Mouse (Mus musculus) embryo, embryonic 11.5 days (tissue): ENCODE measurements at regions not wholly inside any gene's neighbourhood (a gene's known extent, or its start where the extent isn't known, plus 50 kb on each side); places are given as distances from the start of the nearest gene placed in this dataset.
"Not testable (repeated sequence)": the region's sequence is repeated elsewhere in the genome, so short reads cannot be mapped to it uniquely, and the experiment has no call there.

ENCODE experiments used
- DNase-seq: peaks from one replicate; pipeline ENCODE4 v3.0.0-alpha.2; 2012; ENCODE audit warnings: low read depth, low spot score

DNA sequence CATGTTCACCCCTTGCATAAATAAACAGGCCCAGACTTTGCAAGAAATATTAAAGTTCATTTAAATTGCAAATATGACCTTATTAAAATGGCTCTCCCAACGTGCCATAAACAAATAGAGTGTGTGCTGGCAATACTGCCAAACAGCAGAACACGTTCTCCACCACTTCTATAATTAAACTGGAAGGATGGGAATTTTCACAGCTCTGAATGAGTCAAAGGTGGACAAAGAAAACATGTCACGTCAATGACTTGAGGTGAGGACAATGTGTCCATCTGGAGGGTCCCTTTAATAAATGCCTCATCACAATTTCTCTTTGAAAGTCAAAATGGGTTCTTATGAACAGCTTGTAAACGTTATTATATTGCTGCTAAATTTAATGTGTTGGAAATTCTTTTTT lies 114.8 kb downstream of the Galc start:
- DNase-seq = no peak

- DNase-seq = no peak
Observed at GRCm38 (mm10) chr12:98143170-98143569, 116.1 kb downstream of the Galc start.

DNA sequence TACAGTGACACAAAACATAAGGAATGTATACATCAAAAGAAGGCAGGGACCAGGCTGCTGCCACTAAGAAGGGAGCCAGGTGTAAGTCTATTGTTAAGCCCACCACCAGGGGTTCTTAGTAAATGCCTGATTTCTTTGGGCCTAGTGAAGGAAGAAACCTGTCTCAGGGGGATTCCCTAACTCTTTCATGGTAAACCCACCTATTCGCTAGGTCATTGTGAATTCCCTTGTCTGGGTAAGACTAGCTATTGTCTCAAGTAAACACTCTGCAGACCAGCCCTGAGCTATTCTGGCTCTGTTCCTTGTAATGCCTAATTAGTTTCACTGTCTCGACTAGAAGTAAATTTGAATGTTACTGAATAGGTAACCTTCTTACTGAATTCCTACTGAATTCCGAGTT lies 119.4 kb downstream of the Galc start:
- not testable (repeated sequence) for DNase-seq

- no peak for DNase-seq
Observed at GRCm38 (mm10) chr12:98131276-98131675, 128.0 kb downstream of the Galc start.

GRCm38 (mm10) chr12:98123541-98123940 lies 135.7 kb downstream of the Galc start:
- no peak for DNase-seq

DNA sequence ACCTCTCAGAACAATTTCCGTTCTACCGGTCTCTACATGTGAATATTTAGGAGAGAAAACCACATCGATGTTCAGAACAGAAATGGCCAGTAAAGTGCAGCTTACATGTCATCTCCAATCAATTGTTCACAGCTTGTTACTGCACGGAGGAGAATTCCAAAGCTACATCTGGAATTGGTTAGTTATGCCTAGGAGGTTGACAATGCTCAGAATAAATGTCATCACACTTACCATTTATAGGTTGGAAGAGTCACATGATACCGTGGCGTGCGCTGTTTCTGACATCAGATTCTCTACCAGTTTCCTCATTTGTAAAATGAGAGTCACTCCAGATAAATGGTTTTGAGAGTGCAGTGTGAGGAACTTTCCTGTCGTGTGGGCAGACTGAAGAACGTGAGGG lies 151.2 kb downstream of the Galc start:
- peak; percentile 22 for DNase-seq

- DNase-seq = no peak
Observed at GRCm38 (mm10) chr12:98106789-98107684, 152.2 kb downstream of the Galc start.

GRCm38 (mm10) chr12:98106151-98106788 lies 153.0 kb downstream of the Galc start:
- DNase-seq = no peak

- no peak for DNase-seq
Observed at GRCm38 (mm10) chr12:98105749-98106148, 153.5 kb downstream of the Galc start.

- no peak for DNase-seq
Observed at GRCm38 (mm10) chr12:98090171-98090570, 169.1 kb downstream of the Galc start.

- no peak for DNase-seq
Observed at GRCm38 (mm10) chr12:98078351-98078750, 180.9 kb downstream of the Galc start.

- DNase-seq = no peak
Observed at GRCm38 (mm10) chr12:98075580-98075979, 183.7 kb downstream of the Galc start.

DNA sequence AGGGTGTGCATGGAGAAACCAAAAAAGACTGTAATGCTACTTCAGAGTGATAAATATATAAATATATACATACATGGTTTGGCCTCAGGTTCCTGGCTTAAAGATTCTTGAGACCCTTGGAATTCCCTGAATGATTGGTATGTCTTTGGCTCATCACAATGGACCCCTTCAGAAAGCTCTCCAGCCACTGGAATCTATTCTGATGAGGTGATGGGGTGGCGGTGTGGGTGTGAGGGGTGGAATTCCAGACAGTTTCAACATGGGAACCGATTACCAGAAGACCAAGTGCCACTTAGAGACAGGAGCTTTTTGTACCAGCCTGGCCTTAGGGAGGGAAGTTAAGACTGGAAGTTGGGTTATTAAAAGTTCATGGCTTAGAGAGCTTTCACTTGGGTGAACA lies 190.1 kb downstream of the Galc start:
- DNase-seq = no peak

DNA sequence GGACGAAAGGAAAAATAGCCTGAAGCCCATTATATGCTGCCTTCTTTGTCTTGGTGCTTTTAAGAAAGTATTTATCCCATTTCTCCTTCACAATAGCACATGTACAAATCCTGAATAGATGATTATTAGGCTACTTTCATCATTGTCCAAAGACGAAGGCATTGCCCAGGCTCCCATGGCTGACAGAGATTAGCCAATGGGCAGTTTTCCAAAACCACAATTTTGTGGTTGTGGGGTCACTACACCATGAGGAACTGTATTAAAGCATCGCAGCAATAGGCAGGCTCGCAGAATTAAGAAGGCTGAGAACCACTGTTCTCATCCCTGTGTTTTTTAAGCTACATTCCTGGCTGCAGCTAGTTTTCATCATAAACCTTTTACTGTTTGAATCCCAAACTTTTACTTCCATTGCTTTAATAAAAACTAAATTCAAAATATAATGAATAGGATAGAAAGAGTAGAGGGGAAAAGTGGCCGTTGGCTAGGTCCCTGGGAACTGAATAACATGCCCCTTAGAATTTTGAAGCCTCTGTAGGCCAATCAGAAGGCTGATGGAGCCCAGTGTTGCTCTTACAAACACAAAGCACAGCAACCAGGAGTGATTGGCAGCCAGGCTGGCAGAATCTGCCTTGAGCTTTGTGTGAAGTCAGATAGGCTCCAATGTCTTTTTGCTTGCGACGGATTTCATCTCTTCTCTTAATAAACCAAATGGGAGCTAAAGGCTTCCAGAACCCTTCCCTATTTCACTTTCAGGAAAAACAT lies 199.7 kb downstream of the Galc start:
- no peak for DNase-seq

DNA sequence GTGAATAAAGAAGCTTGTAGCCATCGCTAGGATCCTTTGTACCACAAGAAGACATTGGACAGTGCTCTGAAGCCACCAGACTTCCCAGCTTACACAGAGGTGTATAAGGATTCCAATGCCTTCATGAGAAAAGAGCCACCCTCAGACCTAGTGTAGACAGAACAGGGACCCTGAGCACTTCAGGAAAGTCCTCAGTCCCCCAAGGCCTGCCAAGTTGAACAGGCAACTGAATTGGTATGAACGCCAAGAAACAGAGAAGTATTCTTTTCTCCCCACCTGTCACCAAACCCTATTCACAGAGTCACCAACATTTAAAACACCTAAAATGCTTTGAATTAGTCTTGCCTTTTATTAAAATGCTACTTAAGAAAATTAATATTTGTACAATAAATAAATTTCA lies 200.3 kb downstream of the Galc start:
- DNase-seq = no peak

DNA sequence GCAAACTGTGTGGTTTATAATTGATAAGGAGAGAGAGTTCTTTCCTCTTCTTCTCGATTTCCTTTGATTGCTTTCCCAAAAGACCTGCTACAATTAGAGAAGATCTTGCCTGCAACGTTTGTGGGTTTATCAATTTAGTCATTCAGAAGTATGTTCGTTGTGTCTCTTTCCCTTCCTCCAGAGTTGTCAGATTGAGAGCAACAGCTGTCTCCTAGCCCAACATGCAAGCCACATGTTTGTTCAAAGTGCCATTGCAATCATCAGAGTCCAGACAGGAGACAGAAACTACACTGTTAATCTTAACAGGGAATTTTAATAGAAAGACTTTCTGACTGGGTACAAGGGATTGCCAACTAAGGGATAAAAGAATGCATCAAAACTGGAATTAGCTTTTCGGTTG lies 208.3 kb downstream of the Galc start:
- DNase-seq = no peak

GRCm38 (mm10) chr12:98050500-98050899 lies 208.8 kb downstream of the Galc start:
- DNase-seq = no peak

- DNase-seq = peak; percentile 38
Observed at GRCm38 (mm10) chr12:98050057-98050456, 209.2 kb downstream of the Galc start.

GRCm38 (mm10) chr12:98047765-98048164 lies 211.5 kb downstream of the Galc start:
- DNase-seq = no peak

GRCm38 (mm10) chr12:98046459-98047440 lies 212.5 kb downstream of the Galc start:
- DNase-seq = no peak
